Mouse (Mus musculus): ENCODE results near the gene Gm3500. TPM values are rescaled to one million over a fixed set of nuclear protein-coding genes. Genes with fewer than 3 reads are reported as not detected.
"Not testable (repeated sequence)": the region's sequence is repeated elsewhere in the genome, so short reads cannot be mapped to it uniquely, and the experiment has no call there.

Gene Gm3500
- not detected for total RNA-seq (2021)
- long read RNA-seq, experiment 1, partial matches to known transcripts: 0 of 1 reads
- long read RNA-seq, experiment 1, other reads (novel, unspliced or antisense): 1 of 1 reads
- long read RNA-seq, experiment 2: 0 reads

GRCm38 (mm10) chr14:5388949-5389348 is at the start of gene Gm3500:
Gene Gm3500 (minus strand): TSS chr14:5389049.
- H3K27ac ChIP-seq; H3K4me3 ChIP-seq; DNase-seq (ENCODE audit: low spot score in 2 of 2): not testable (repeated sequence)

- not testable (repeated sequence) for DNase-seq (ENCODE audit: low spot score in 2 of 2); H3K4me3 ChIP-seq; H3K27ac ChIP-seq
Measured at GRCm38 (mm10) chr14:5334828-5335227, 54.0 kb downstream of the Gm3500 start, which contains the start of gene Gm3542. Gene Gm3542 (minus strand): TSS chr14:5334928.

Other genes with a start within 250 kb of the Gm3500 start
- gene Gm3317, start 224.5 kb downstream of the Gm3500 start, total RNA-seq (2021): not detected
- not detected for gene Gm8271, start 203.3 kb downstream of the Gm3500 start, total RNA-seq (2021)
- not detected for gene Gm3526, start 128.5 kb downstream of the Gm3500 start, total RNA-seq (2021)
- not detected for gene Gm3542, start 54.1 kb downstream of the Gm3500 start, total RNA-seq (2021)
- gene Gm3194, start 66.4 kb upstream of the Gm3500 start, total RNA-seq (2021): 1 to 10 TPM; 4.3 to 4.9 TPM
- not detected for gene Gm8246, start 88.8 kb upstream of the Gm3500 start, total RNA-seq (2021)
- gene Gm3187, start 95.2 kb upstream of the Gm3500 start, total RNA-seq (2021): not detected
- gene Gm3488, start 112.6 kb upstream of the Gm3500 start, total RNA-seq (2021): 1 to 10 TPM; 2.0 TPM
- gene Gm3532, start 149.4 kb upstream of the Gm3500 start, total RNA-seq (2021): not detected
- not detected for gene Gm8265, start 244.0 kb upstream of the Gm3500 start, total RNA-seq (2021)

All from layer of hippocampus, adult 2 months (tissue).